Mouse (Mus musculus) myocyte (in vitro differentiated cells): ENCODE measurements around the gene Ttll5. TPM values are rescaled to one million over a fixed set of nuclear protein-coding genes. Genes with fewer than 3 reads are reported as not detected.

Experiments
- H3K27me3 ChIP-seq: one replicate; pipeline ENCODE4 v1.6.1; 2011; ENCODE audit not compliant: control insufficient read depth, insufficient read depth, insufficient read length
- H3K36me3 ChIP-seq: one replicate; pipeline ENCODE4 v1.6.1; 2011; ENCODE audit not compliant: control insufficient read depth, insufficient read depth
- H3K4me2 ChIP-seq: one replicate; pipeline ENCODE4 v1.6.1; 2011; ENCODE audit warnings: low read depth, control low read depth
- H3K4me3 ChIP-seq: one replicate; pipeline ENCODE4 v1.5.1; 2011; ENCODE audit warnings: mild to moderate bottlenecking, control low read depth, moderate library complexity
- H3K79me2 ChIP-seq: one replicate; pipeline ENCODE4 v1.6.1; 2011; ENCODE audit not compliant: control insufficient read depth, insufficient read depth
- H3ac ChIP-seq: one replicate; pipeline ENCODE4 v1.6.1; 2011; ENCODE audit not compliant: control insufficient read depth, insufficient read length
- CEBPB ChIP-seq: IDR thresholded peaks from 2 replicates; pipeline ENCODE4 v1.6.1; 2011; ENCODE audit warnings: mild to moderate bottlenecking, moderate library complexity; ENCODE audit not compliant: poor library complexity, insufficient read depth, severe bottlenecking
- E2F4 ChIP-seq: IDR thresholded peaks from one replicate; pipeline ENCODE4 v1.6.1; 2011; ENCODE audit warnings: mild to moderate bottlenecking, control low read depth, moderate library complexity; ENCODE audit not compliant: insufficient read depth
- MAX ChIP-seq: IDR thresholded peaks from one replicate; pipeline ENCODE4 v1.6.1; 2011; ENCODE audit warnings: low read depth, mild to moderate bottlenecking, control low read depth
- MYOD1 ChIP-seq, 3 experiments: IDR thresholded peaks; one replicate each; pipeline ENCODE4 v1.6.1; 2011; ENCODE audit warnings: control low read depth in 2 of 3, low read depth in 2 of 3, mild to moderate bottlenecking in 2 of 3, moderate library complexity in 1 of 3; ENCODE audit not compliant: insufficient read length in 2 of 3, control insufficient read depth in 1 of 3
- MYOG ChIP-seq, 3 experiments: IDR thresholded peaks; one replicate each; pipeline ENCODE4 v1.6.1; 2011; ENCODE audit warnings: control low read depth in 2 of 3, low read depth in 2 of 3, mild to moderate bottlenecking in 2 of 3; ENCODE audit not compliant: insufficient read length in 2 of 3, control insufficient read depth in 1 of 3, insufficient read depth in 1 of 3
- POLR2A ChIP-seq: IDR thresholded peaks from one replicate; pipeline ENCODE4 v1.6.1; 2011; ENCODE audit warnings: low read depth, mild to moderate bottlenecking, control low read depth, moderate library complexity; ENCODE audit not compliant: insufficient read length
- POLR2AphosphoS2 ChIP-seq: IDR thresholded peaks from one replicate; pipeline ENCODE4 v1.6.1; 2011; ENCODE audit warnings: low read depth, control low read depth; ENCODE audit not compliant: insufficient read length
- REST ChIP-seq: IDR thresholded peaks from one replicate; pipeline ENCODE4 v1.6.1; 2011; ENCODE audit warnings: mild to moderate bottlenecking, control low read depth, moderate library complexity; ENCODE audit not compliant: insufficient read depth, insufficient read length
- SRF ChIP-seq: IDR thresholded peaks from one replicate; pipeline ENCODE4 v1.6.1; 2011; ENCODE audit warnings: low read depth; ENCODE audit not compliant: control insufficient read depth, insufficient read length
- TCF12 ChIP-seq: IDR thresholded peaks from one replicate; pipeline ENCODE4 v1.6.1; 2011; ENCODE audit warnings: mild to moderate bottlenecking, control low read depth; ENCODE audit not compliant: poor library complexity, insufficient read depth, severe bottlenecking
- TCF3 ChIP-seq: IDR thresholded peaks from one replicate; pipeline ENCODE4 v1.6.1; 2011; ENCODE audit warnings: low read depth, control low read depth; ENCODE audit not compliant: insufficient read length
- USF1 ChIP-seq: IDR thresholded peaks from one replicate; pipeline ENCODE4 v1.6.1; 2011; ENCODE audit warnings: low read depth, mild to moderate bottlenecking, control low read depth, moderate library complexity
- polyA plus RNA-seq: library from polyadenylated mRNA; unstranded; fragments of >200 nt; fragmentation: generic; extraction: Trizol; gene quantifications from one replicate; pipeline ENCODE4 v1.2.1, GENCODE M21; 2012; ENCODE audit warnings: missing spikeins

Ttll5 gene
- polyA plus RNA-seq, 1 experiment, result 36.2 TPM

DNA sequence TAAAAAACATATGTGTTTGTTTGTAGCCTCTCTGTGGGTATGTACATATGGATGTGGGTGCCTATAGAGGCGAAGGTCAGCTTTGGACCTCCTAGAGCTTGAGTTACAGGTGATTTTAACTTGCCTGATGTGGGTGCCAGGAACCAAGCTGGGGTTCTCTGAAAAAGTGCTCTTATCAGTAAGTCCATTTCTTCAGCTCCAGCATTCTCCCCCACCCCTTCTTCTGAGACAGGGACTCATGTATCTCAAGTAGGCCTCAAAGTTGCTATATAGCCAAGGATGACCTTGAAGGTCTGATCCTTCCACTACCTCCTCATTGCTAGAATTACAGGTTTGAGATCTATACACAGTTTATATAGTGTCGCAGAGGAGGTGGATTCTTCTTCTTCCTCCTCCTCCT lies 81.2 kb downstream of the Ttll5 start:
- no peak overlapping the region for H3ac ChIP-seq
- no peak overlapping the region for H3K4me2 ChIP-seq
- H3K4me3 ChIP-seq, result no peak overlapping the region
- no peaks in the 10 kb centered on the region for H3K36me3 ChIP-seq
- no peaks in the 10 kb centered on the region for H3K79me2 ChIP-seq
- no peak for TF ChIP-seq MYOD1 (IDR thresholded peaks at IDR 0.05; ENCODE audit: control insufficient read depth in 1 of 3, insufficient read length in 2 of 3, low read depth in 2 of 3)
- no peak for TF ChIP-seq E2F4
- no peak for TF ChIP-seq POLR2A
- TF ChIP-seq MAX, result no peak
- no peaks in the 10 kb centered on the region for H3K27me3 ChIP-seq

- H3K36me3 ChIP-seq, result no peaks in the 10 kb centered on the region
- no peak overlapping the region for H3K4me3 ChIP-seq
- no peak overlapping the region for H3K4me2 ChIP-seq
- no peaks in the 10 kb centered on the region for H3K27me3 ChIP-seq
- TF ChIP-seq MAX, result no peak
- TF ChIP-seq POLR2AphosphoS2, result no peak
- TF ChIP-seq TCF12, result no peak
- no peak for TF ChIP-seq MYOD1 (IDR thresholded peaks at IDR 0.05; ENCODE audit: control insufficient read depth in 1 of 3, insufficient read length in 2 of 3, low read depth in 2 of 3)
- no peak for TF ChIP-seq CEBPB
- TF ChIP-seq SRF, result no peak
- TF ChIP-seq POLR2A, result no peak
- TF ChIP-seq REST, result no peak
- TF ChIP-seq E2F4, result no peak
- no peak for TF ChIP-seq USF1
- TF ChIP-seq MYOG (IDR thresholded peaks at IDR 0.05; ENCODE audit: control insufficient read depth in 1 of 3, insufficient read depth in 1 of 3, insufficient read length in 2 of 3, low read depth in 2 of 3), result no peak
- TF ChIP-seq TCF3, result no peak
- H3ac ChIP-seq, result no peak overlapping the region
- no peaks in the 10 kb centered on the region for H3K79me2 ChIP-seq
Measured at GRCm38 (mm10) chr12:85907896-85908295, 83.4 kb downstream of the Ttll5 start.

DNA sequence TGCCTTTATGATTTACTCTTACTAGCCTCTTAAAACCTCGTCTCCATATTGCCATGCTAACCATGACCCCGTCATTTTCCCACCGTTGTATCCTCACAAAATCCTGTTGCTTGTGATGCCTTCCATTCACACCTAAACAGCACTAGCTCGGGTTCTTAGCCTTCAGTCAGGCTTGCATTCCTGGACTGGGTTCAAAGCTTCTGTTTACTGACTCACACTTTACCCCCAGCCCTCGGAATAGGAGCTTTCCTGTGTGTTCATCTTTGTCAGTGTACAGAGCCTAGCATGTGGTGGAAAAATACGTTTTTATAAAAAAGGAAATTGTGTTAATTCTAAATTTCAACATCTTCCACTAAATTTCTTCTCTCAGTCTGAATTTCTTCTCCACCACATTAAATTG lies 86.4 kb downstream of the Ttll5 start:
- no peaks in the 10 kb centered on the region for H3K27me3 ChIP-seq
- no peak overlapping the region for H3ac ChIP-seq
- TF ChIP-seq MYOD1 (IDR thresholded peaks at IDR 0.05; ENCODE audit: control insufficient read depth in 1 of 3, insufficient read length in 2 of 3, low read depth in 2 of 3) (no peak), CEBPB (no peak), MYOG (IDR thresholded peaks at IDR 0.05; ENCODE audit: control insufficient read depth in 1 of 3, insufficient read depth in 1 of 3, insufficient read length in 2 of 3, low read depth in 2 of 3) (no peak)
- no peak overlapping the region for H3K4me3 ChIP-seq
- no peak overlapping the region for H3K4me2 ChIP-seq
- H3K36me3 ChIP-seq, result no peaks in the 10 kb centered on the region
- no peaks in the 10 kb centered on the region for H3K79me2 ChIP-seq

GRCm38 (mm10) chr12:85912712-85913504 lies 88.4 kb downstream of the Ttll5 start:
- Histone ChIP-seq H3ac (no peak overlapping the region), H3K36me3 (peaks cover 3% of the 10 kb centered on the region), H3K79me2 (no peaks in the 10 kb centered on the region), H3K4me3 (no peak overlapping the region), H3K27me3 (no peaks in the 10 kb centered on the region), H3K4me2 (no peak overlapping the region)
- no peak for TF ChIP-seq MYOD1 (IDR thresholded peaks at IDR 0.05; ENCODE audit: control insufficient read depth in 1 of 3, insufficient read length in 2 of 3, low read depth in 2 of 3)
- no peak for TF ChIP-seq USF1
- TF ChIP-seq TCF3, result no peak
- no peak for TF ChIP-seq MYOG (IDR thresholded peaks at IDR 0.05; ENCODE audit: control insufficient read depth in 1 of 3, insufficient read depth in 1 of 3, insufficient read length in 2 of 3, low read depth in 2 of 3)
- no peak for TF ChIP-seq TCF12
- no peak for TF ChIP-seq POLR2A
- TF ChIP-seq CEBPB, result no peak
- no peak for TF ChIP-seq POLR2AphosphoS2
- TF ChIP-seq SRF, result no peak
- no peak for TF ChIP-seq REST
- no peak for TF ChIP-seq MAX
- no peak for TF ChIP-seq E2F4

GRCm38 (mm10) chr12:85926897-85927296 lies 102.4 kb downstream of the Ttll5 start:
- H3K4me3 ChIP-seq, result no peak overlapping the region
- no peak overlapping the region for H3K4me2 ChIP-seq
- H3ac ChIP-seq, result no peak overlapping the region
- no peaks in the 10 kb centered on the region for H3K79me2 ChIP-seq
- no peak for TF ChIP-seq POLR2A
- no peak for TF ChIP-seq POLR2AphosphoS2
- TF ChIP-seq SRF, result no peak
- TF ChIP-seq REST, result no peak
- TF ChIP-seq MYOD1 (IDR thresholded peaks at IDR 0.05; ENCODE audit: control insufficient read depth in 1 of 3, insufficient read length in 2 of 3, low read depth in 2 of 3), result no peak
- no peak for TF ChIP-seq E2F4
- TF ChIP-seq CEBPB, result no peak
- no peak for TF ChIP-seq TCF3
- no peak for TF ChIP-seq MYOG (IDR thresholded peaks at IDR 0.05; ENCODE audit: control insufficient read depth in 1 of 3, insufficient read depth in 1 of 3, insufficient read length in 2 of 3, low read depth in 2 of 3)
- no peak for TF ChIP-seq MAX
- H3K27me3 ChIP-seq, result no peaks in the 10 kb centered on the region
- H3K36me3 ChIP-seq, result peaks cover 16% of the 10 kb centered on the region
